Mouse (Mus musculus): ENCODE measurements around the gene Efcab9. TPM values are rescaled to one million over a fixed set of nuclear protein-coding genes. Genes with fewer than 3 reads are reported as not detected.
A peak's percentile ranks its signal among the peaks of the same experiment; 100 is the strongest.

Efcab9 gene
- polyA plus RNA-seq, 1 experiment, result 0.38 TPM

GRCm38 (mm10) chr11:32550102-32550501 lies 18.2 kb upstream of the Efcab9 start:
- H3K4me1 ChIP-seq, result peaks cover 99% of the 10 kb centered on the region
- H3K36me3 ChIP-seq (replicated peaks; ENCODE audit: low read length), result peaks cover 94% of the 10 kb centered on the region
- H3K4me3 ChIP-seq (replicated peaks), result no peak overlapping the region
- TF ChIP-seq GATA1 (IDR thresholded peaks at IDR 0.05; ENCODE audit: borderline replicate concordance, low read length), result no peak
- TF ChIP-seq FLI1 (IDR thresholded peaks at IDR 0.05; ENCODE audit: low read length), result no peak
- no peaks in the 10 kb centered on the region for H3K27me3 ChIP-seq (replicated peaks)
- H3K9me3 ChIP-seq, result no peaks in the 10 kb centered on the region

DNA sequence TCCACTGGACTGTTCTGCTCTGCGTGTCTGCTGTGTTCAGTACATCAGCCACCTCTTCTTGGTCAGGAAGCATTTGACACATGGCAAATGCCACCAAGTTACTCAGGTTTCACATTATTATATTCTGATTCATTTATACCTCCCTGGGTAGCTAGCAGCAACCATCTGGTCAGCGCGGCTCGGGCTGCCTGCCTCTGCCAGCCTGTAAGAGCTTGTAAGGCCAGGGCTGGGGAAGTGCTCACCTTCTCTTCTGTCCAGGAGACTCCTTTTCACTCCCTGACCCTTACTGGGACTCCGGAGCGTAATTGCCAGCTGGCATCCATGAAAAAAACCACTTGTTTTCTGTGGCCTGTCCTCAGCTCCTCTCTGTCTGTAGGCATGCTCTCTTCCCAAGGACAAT lies 17.4 kb upstream of the Efcab9 start:
- H3K9me3 ChIP-seq, result no peaks in the 10 kb centered on the region
- H3K4me1 ChIP-seq, result peaks cover 99% of the 10 kb centered on the region
- H3K27me3 ChIP-seq (replicated peaks), result no peaks in the 10 kb centered on the region
- no peak for TF ChIP-seq FLI1 (IDR thresholded peaks at IDR 0.05; ENCODE audit: low read length)
- TF ChIP-seq GATA1 (IDR thresholded peaks at IDR 0.05; ENCODE audit: borderline replicate concordance, low read length), result no peak
- no peak overlapping the region for H3K4me3 ChIP-seq (replicated peaks)
- H3K36me3 ChIP-seq (replicated peaks; ENCODE audit: low read length), result peaks cover 94% of the 10 kb centered on the region

- TF ChIP-seq FLI1 (IDR thresholded peaks at IDR 0.05; ENCODE audit: low read length) (no peak), GATA1 (IDR thresholded peaks at IDR 0.05; ENCODE audit: borderline replicate concordance, low read length) (no peak)
- H3K9me3 ChIP-seq, result no peaks in the 10 kb centered on the region
- H3K4me3 ChIP-seq (replicated peaks), result no peak overlapping the region
- H3K4me1 ChIP-seq, result peaks cover 99% of the 10 kb centered on the region
- H3K27me3 ChIP-seq (replicated peaks), result no peaks in the 10 kb centered on the region
- peaks cover 91% of the 10 kb centered on the region for H3K36me3 ChIP-seq (replicated peaks; ENCODE audit: low read length)
These were observed 16.4 kb upstream of the Efcab9 start for GRCm38 (mm10) chr11:32548240-32548639.

DNA sequence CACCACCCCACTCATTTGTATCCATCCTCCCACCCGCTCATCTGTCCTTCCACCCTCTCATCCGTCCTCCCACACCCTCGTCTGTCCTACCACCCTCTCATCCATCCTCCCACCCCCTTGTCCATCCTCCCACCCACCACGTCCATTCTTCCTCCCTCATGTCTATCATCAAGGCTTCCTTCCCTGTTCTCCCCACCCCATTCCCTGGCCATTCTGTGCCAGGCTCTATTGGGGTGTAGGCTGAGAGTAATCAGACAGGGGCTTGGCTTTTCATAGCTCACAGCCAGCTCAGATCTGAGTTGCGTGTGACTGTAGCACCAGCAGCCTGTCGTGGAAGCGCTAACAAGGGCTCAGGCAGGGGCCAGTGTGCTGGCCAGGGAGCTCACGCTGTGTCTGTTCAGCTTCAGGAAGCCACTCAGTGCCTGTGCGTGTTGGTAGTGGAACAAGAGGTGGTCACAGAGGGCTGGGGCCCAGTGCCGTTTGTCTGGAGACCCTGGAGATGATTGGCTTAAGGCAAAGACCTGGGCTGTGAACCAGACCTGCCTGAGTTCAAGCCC lies 15.6 kb upstream of the Efcab9 start:
- Histone ChIP-seq H3K36me3 (replicated peaks; ENCODE audit: low read length) (peaks cover 84% of the 10 kb centered on the region), H3K27me3 (replicated peaks) (no peaks in the 10 kb centered on the region), H3K4me1 (peaks cover 99% of the 10 kb centered on the region), H3K9me3 (no peaks in the 10 kb centered on the region), H3K4me3 (replicated peaks) (no peak overlapping the region)
- TF ChIP-seq FLI1 (IDR thresholded peaks at IDR 0.05; ENCODE audit: low read length) (no peak), GATA1 (IDR thresholded peaks at IDR 0.05; ENCODE audit: borderline replicate concordance, low read length) (no peak)

GRCm38 (mm10) chr11:32546483-32546882 lies 14.6 kb upstream of the Efcab9 start:
- TF ChIP-seq GATA1 (IDR thresholded peaks at IDR 0.05; ENCODE audit: borderline replicate concordance, low read length) (no peak), FLI1 (IDR thresholded peaks at IDR 0.05; ENCODE audit: low read length) (no peak)
- Histone ChIP-seq H3K27me3 (replicated peaks) (no peaks in the 10 kb centered on the region), H3K36me3 (replicated peaks; ENCODE audit: low read length) (peaks cover 78% of the 10 kb centered on the region), H3K4me1 (peaks cover 99% of the 10 kb centered on the region), H3K9me3 (no peaks in the 10 kb centered on the region), H3K4me3 (replicated peaks) (no peak overlapping the region)

DNA sequence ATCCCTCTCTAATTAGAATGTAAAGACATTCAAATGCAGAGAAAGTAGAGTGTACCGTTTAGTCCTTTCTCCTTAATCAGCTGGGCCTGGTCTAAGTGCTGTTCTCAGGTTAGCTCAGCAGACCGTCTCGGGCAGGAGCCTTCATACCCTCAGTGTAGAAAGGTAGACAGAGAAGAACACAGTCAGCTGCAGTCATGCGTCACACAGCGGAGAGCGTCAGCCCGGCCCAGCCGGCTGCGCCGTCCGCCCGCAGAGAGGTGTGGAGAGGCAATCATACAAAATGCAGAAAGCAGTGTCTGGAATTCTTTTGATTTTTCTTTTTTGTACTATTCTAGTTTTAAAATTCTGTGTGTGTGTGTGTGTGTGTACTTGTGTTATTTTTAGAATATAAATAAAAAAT lies 13.7 kb upstream of the Efcab9 start:
- Histone ChIP-seq H3K27me3 (replicated peaks) (no peaks in the 10 kb centered on the region), H3K36me3 (replicated peaks; ENCODE audit: low read length) (peaks cover 77% of the 10 kb centered on the region), H3K4me1 (peaks cover 99% of the 10 kb centered on the region), H3K4me3 (replicated peaks) (no peak overlapping the region), H3K9me3 (no peaks in the 10 kb centered on the region)
- TF ChIP-seq GATA1 (IDR thresholded peaks at IDR 0.05; ENCODE audit: borderline replicate concordance, low read length) (no peak), FLI1 (IDR thresholded peaks at IDR 0.05; ENCODE audit: low read length) (no peak)

GRCm38 (mm10) chr11:32544497-32544896 lies 12.6 kb upstream of the Efcab9 start:
- Histone ChIP-seq H3K36me3 (replicated peaks; ENCODE audit: low read length) (peaks cover 75% of the 10 kb centered on the region), H3K4me1 (peaks cover 99% of the 10 kb centered on the region)

DNA sequence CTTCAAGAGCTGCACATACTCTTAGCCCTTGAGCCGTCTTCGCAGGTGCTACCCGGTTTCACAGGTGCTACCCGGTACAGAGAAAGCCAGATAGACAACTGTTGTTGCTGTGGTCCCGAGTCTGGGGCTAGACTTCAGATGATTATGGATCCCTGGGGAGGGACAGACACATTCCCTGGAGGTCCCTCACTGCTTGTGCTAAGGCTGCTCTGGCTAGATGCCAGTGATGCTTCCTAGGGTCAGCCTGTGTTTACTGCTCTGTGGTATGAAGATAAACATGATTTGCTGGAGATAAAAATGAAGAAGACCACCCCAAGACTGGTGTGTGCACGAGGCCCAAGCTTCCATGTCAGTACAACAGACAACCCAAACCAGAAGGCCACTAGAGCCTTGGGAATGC lies 12.2 kb upstream of the Efcab9 start:
- Histone ChIP-seq H3K4me3 (replicated peaks) (peak overlapping the region; percentile 75), H3K4me1 (peaks cover 99% of the 10 kb centered on the region), H3K27me3 (replicated peaks) (no peaks in the 10 kb centered on the region), H3K36me3 (replicated peaks; ENCODE audit: low read length) (peaks cover 75% of the 10 kb centered on the region), H3K9me3 (no peaks in the 10 kb centered on the region)
- no peak for TF ChIP-seq FLI1 (IDR thresholded peaks at IDR 0.05; ENCODE audit: low read length)

More at GRCm38 (mm10) chr11:32544497-32544896, 12.6 kb upstream of the Efcab9 start:
- Histone ChIP-seq H3K27me3 (replicated peaks) (no peaks in the 10 kb centered on the region), H3K9me3 (no peaks in the 10 kb centered on the region), H3K4me3 (replicated peaks) (peak overlapping the region; percentile 2)
- TF ChIP-seq FLI1 (IDR thresholded peaks at IDR 0.05; ENCODE audit: low read length), result no peak
- TF ChIP-seq GATA1 (IDR thresholded peaks at IDR 0.05; ENCODE audit: borderline replicate concordance, low read length), result no peak

- peak; percentile 91 for TF ChIP-seq FLI1 (IDR thresholded peaks at IDR 0.05; ENCODE audit: low read length)
- no peak for TF ChIP-seq GATA1 (IDR thresholded peaks at IDR 0.05; ENCODE audit: borderline replicate concordance, low read length)
- H3K36me3 ChIP-seq (replicated peaks; ENCODE audit: low read length), result peaks cover 78% of the 10 kb centered on the region
- H3K4me3 ChIP-seq (replicated peaks), result peak overlapping the region; percentile 90
- no peaks in the 10 kb centered on the region for H3K9me3 ChIP-seq
- peaks cover 100% of the 10 kb centered on the region for H3K4me1 ChIP-seq
- H3K27me3 ChIP-seq (replicated peaks), result no peaks in the 10 kb centered on the region
These were observed 11.0 kb upstream of the Efcab9 start for GRCm38 (mm10) chr11:32542687-32543411.

- Histone ChIP-seq H3K4me1 (peaks cover 100% of the 10 kb centered on the region), H3K27me3 (replicated peaks) (no peaks in the 10 kb centered on the region), H3K36me3 (replicated peaks; ENCODE audit: low read length) (peaks cover 75% of the 10 kb centered on the region), H3K4me3 (replicated peaks) (peak overlapping the region; percentile 90), H3K9me3 (no peaks in the 10 kb centered on the region)
- TF ChIP-seq FLI1 (IDR thresholded peaks at IDR 0.05; ENCODE audit: low read length) (no peak), GATA1 (IDR thresholded peaks at IDR 0.05; ENCODE audit: borderline replicate concordance, low read length) (no peak)
These were observed 10.3 kb upstream of the Efcab9 start for GRCm38 (mm10) chr11:32542181-32542580.
